Mouse (Mus musculus) liver (tissue): ENCODE measurements around the gene Rgs10.
"Not testable (repeated sequence)": the region's sequence is repeated elsewhere in the genome, so short reads cannot be mapped to it uniquely, and the experiment has no call there.

Source experiments
- DNase-seq: peaks from one replicate; pipeline ENCODE4 v3.0.0-alpha.2; 2020; ENCODE audit warnings: mixed read lengths

Rgs10 gene

GRCm38 (mm10) chr7:128369366-128369765 lies 49.2 kb downstream of the Rgs10 start:
- no peak for DNase-seq

GRCm38 (mm10) chr7:128368828-128369227 lies 49.7 kb downstream of the Rgs10 start:
- DNase-seq = no peak

- DNase-seq = no peak
Measured at GRCm38 (mm10) chr7:128366654-128367053, 51.9 kb downstream of the Rgs10 start.

- DNase-seq = no peak
Measured at GRCm38 (mm10) chr7:128365096-128365715, 53.4 kb downstream of the Rgs10 start.

GRCm38 (mm10) chr7:128364526-128364925 lies 54.0 kb downstream of the Rgs10 start:
- no peak for DNase-seq

GRCm38 (mm10) chr7:128363806-128364205 lies 54.8 kb downstream of the Rgs10 start:
- DNase-seq = no peak

GRCm38 (mm10) chr7:128362916-128363315 lies 55.6 kb downstream of the Rgs10 start:
- no peak for DNase-seq

GRCm38 (mm10) chr7:128359741-128360140 lies 58.8 kb downstream of the Rgs10 start:
- peak; percentile 6 for DNase-seq

- DNase-seq = peak; percentile 2
Measured at GRCm38 (mm10) chr7:128359164-128359563, 59.4 kb downstream of the Rgs10 start.

- DNase-seq = peak; percentile 2
Measured at GRCm38 (mm10) chr7:128358741-128359140, 59.8 kb downstream of the Rgs10 start.

- DNase-seq = peak; percentile 28
Measured at GRCm38 (mm10) chr7:128356868-128357755, 61.4 kb downstream of the Rgs10 start.

- no peak for DNase-seq
Measured at GRCm38 (mm10) chr7:128355463-128355862, 63.1 kb downstream of the Rgs10 start.

GRCm38 (mm10) chr7:128352721-128353120 lies 65.8 kb downstream of the Rgs10 start:
- no peak for DNase-seq

GRCm38 (mm10) chr7:128351176-128351575 lies 67.4 kb downstream of the Rgs10 start:
- no peak for DNase-seq

- no peak for DNase-seq
Measured at GRCm38 (mm10) chr7:128350316-128350715, 68.2 kb downstream of the Rgs10 start.

- DNase-seq = no peak
Measured at GRCm38 (mm10) chr7:128349751-128350150, 68.8 kb downstream of the Rgs10 start.

- peak; percentile 2 for DNase-seq
Measured at GRCm38 (mm10) chr7:128348608-128349007, 70.0 kb downstream of the Rgs10 start.

- no peak for DNase-seq
Measured at GRCm38 (mm10) chr7:128346991-128347390, 71.6 kb downstream of the Rgs10 start.

GRCm38 (mm10) chr7:128346522-128346921 lies 72.0 kb downstream of the Rgs10 start:
- DNase-seq = peak; percentile 1

GRCm38 (mm10) chr7:128345691-128346090 lies 72.9 kb downstream of the Rgs10 start:
- peak; percentile 2 for DNase-seq

GRCm38 (mm10) chr7:128344928-128345653 lies 73.5 kb downstream of the Rgs10 start:
- peak; percentile 76 for DNase-seq

GRCm38 (mm10) chr7:128344488-128344887 lies 74.1 kb downstream of the Rgs10 start:
- peak; percentile 1 for DNase-seq

GRCm38 (mm10) chr7:128342691-128343090 lies 75.9 kb downstream of the Rgs10 start:
- not testable (repeated sequence) for DNase-seq
